Mouse (Mus musculus) kidney, adult 8-10 months (tissue): ENCODE measurements around the gene Iqgap1.
A peak's percentile ranks its signal among the peaks of the same experiment; 100 is the strongest.
"Not testable (repeated sequence)": the region's sequence is repeated elsewhere in the genome, so short reads cannot be mapped to it uniquely, and the experiment has no call there.

Source experiments
- DNase-seq, 2 experiments: peaks; one replicate each; pipeline ENCODE4 v3.0.0; 2022

Gene Iqgap1

DNA sequence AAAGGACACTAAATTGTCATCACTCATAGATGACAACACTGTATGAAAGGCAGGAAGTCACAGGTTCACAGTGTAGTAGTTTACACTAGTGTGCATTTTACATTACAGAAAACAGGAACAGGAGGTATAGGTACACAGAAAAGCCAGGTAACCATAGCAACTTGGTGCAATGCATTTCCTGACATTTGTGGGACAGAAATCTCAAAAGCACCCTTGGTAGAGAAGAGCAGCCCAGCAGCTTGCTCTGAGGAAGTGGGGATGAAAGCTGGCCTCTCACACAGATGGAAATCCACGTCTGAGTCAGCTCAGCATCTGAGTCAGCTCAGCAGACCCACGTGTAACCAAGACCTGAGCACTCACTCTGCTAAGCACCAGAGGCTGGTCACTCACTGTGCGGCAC lies 59.7 kb downstream of the Iqgap1 start:
- no peak for DNase-seq

- peak; percentile 47 to 57 for DNase-seq
Measured at GRCm38 (mm10) chr7:80763864-80764437, 61.8 kb downstream of the Iqgap1 start.

- DNase-seq: peak; percentile 39 to 64
Measured at GRCm38 (mm10) chr7:80762297-80762696, 63.5 kb downstream of the Iqgap1 start.

DNA sequence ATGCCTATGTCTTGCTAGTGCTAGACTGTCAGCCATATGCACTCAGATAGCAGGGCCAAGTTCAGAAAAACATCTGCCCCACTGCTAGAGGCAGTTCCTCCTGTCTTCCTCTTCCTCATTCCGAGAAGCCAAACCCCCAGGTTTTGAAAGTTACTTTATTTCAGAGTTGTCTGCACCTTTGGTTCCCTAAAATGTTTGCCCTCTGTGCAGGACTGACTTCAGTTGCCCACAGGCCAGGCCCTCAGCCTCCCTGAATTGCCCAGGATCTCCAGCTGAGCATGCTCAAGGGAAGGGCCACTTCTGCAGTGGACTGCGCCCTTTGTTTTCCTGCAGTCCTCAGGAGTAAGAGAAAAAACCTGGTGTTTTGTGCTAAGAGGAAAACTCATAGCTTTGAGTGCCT lies 71.7 kb downstream of the Iqgap1 start:
- no peak for DNase-seq

GRCm38 (mm10) chr7:80753613-80754012 lies 72.2 kb downstream of the Iqgap1 start:
- peak; percentile 91 to 93 for DNase-seq

DNA sequence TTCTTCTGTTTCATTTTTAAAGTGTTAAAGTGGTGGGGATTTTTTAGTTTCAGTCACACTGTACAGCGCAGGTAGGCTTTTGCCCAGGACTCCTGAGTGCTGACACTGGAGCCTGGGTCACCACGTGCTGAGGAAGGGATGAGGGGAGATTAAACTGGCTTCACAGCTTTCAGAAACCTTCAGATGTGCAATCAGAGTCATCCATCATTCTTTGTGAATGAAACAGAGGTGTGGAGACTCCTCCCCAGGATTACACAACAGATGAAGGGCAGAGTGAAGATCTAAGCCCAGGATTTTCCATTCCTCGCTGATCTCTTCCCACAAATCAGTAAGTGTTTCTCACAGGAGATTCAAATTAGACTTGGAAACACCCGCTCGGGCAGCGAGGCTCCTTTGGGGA lies 76.2 kb downstream of the Iqgap1 start:
- no peak for DNase-seq

GRCm38 (mm10) chr7:80749109-80749508 lies 76.7 kb downstream of the Iqgap1 start:
- DNase-seq: not testable (repeated sequence)

- DNase-seq: no peak
Measured at GRCm38 (mm10) chr7:80747371-80747770, 78.4 kb downstream of the Iqgap1 start.

DNA sequence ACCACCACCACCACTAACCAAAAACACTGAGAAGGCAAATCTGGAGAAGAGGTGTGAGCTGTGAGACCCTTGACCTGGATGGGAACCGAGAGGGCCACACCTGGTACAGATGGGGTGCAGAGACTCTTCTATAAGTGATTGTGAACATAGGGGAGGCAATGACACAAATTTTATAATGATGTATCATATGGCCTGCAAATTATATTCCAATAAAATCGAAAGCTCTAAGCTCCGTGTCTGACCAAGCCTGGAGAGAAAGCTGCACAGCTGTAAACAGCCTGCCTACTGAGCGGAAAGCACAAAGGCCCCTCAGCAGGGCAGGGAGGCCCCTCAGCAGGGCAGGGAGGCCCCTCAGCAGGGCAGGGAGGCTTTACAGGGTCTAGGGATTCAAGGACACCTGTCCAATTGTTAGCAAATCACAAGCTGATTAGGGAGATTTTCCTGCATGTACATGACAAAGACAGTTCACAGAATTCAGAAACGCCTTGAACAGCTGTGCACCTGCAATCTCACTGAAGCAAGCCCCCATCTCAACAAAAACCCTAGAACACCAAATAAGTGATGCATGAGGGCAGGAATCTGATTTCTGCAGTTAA lies 79.5 kb downstream of the Iqgap1 start:
- no peak for DNase-seq

GRCm38 (mm10) chr7:80745746-80746145 lies 80.0 kb downstream of the Iqgap1 start:
- no peak for DNase-seq

DNA sequence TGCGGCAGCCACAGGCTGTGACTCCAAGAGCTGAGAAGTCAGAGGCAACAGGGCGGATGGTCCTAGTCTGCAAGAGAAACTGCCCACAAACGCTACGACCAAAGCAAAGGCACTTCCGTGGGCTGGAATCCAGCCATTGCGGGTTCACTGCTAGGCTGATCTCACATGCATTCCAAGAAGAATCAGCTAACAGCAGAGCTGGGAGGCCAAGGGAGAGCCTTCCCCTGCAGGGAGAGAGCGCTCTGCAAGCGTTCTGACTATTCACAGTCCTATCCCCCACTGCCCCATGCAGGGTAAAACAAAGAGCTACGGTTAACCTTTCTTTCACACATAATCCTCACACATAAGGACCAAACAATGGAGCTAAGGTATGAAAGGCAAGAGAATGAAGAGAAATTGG lies 80.5 kb downstream of the Iqgap1 start:
- DNase-seq: peak in 1 of 2 experiments; percentile 18

GRCm38 (mm10) chr7:80743920-80744630 lies 81.7 kb downstream of the Iqgap1 start:
- DNase-seq: no peak

GRCm38 (mm10) chr7:80742671-80743070 lies 83.1 kb downstream of the Iqgap1 start:
- DNase-seq: no peak

DNA sequence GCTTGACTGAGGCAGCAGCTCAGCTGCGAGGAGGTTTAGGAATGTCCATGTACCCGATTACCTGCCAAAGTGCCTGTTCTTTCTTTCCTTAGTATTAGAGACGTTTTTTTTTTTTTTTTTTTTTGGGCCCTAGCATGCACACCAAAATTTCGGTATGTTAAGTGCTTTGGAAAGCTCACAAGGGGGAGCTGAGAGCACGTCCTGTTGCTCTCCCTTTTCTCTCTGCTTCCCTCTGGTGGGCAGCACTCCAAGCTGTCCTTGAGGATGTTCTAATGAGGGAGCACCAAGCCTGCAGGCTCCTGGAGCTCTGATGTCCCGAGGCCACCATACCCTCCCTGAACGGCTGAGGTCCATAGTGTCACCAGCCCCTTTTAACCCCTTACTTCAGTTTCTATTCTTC lies 84.8 kb downstream of the Iqgap1 start:
- DNase-seq: peak; percentile 62 to 78

GRCm38 (mm10) chr7:80736199-80736598 lies 89.6 kb downstream of the Iqgap1 start:
- DNase-seq: no peak

GRCm38 (mm10) chr7:80732986-80733385 lies 92.8 kb downstream of the Iqgap1 start:
- no peak for DNase-seq

- DNase-seq: peak; percentile 13 to 71
Measured at GRCm38 (mm10) chr7:80729662-80730061, 96.1 kb downstream of the Iqgap1 start.

- DNase-seq: no peak
Measured at GRCm38 (mm10) chr7:80721041-80721440, 104.7 kb downstream of the Iqgap1 start.

- DNase-seq: no peak
Measured at GRCm38 (mm10) chr7:80719582-80719981, 106.2 kb downstream of the Iqgap1 start.

GRCm38 (mm10) chr7:80719038-80719437 lies 106.7 kb downstream of the Iqgap1 start:
- no peak for DNase-seq

- no peak for DNase-seq
Measured at GRCm38 (mm10) chr7:80718471-80718870, 107.3 kb downstream of the Iqgap1 start.

GRCm38 (mm10) chr7:80716758-80717157 lies 109.0 kb downstream of the Iqgap1 start:
- no peak for DNase-seq

- no peak for DNase-seq
Measured at GRCm38 (mm10) chr7:80715306-80715705, 110.5 kb downstream of the Iqgap1 start.

GRCm38 (mm10) chr7:80711496-80711895 lies 114.3 kb downstream of the Iqgap1 start:
- DNase-seq: no peak
